Mouse (Mus musculus) heart, postnatal 0 days (tissue): ENCODE data around the gene Med13l. TPM values are rescaled to one million over a fixed set of nuclear protein-coding genes. Genes with fewer than 3 reads are reported as not detected.
A peak's percentile ranks its signal among the peaks of the same experiment; 100 is the strongest.

ENCODE experiments used
- ATAC-seq: fragments of 200-750 bp; cut with Nextera tagmentation; 2 replicates; pipeline ENCODE4 v1.8.0; 2017; ENCODE audit warnings: low read depth, moderate number of reproducible peaks, moderate library complexity; ENCODE audit not compliant: insufficient read depth
- DNase-seq: peaks from one replicate; pipeline ENCODE4 v3.0.0-alpha.2; 2016; ENCODE audit warnings: low spot score
- H3K27ac ChIP-seq: fragments of 300-500 bp; sonication (generic); 2 replicates; pipeline ENCODE4 v1.5.1; 2014; ENCODE audit warnings: low read depth, mild to moderate bottlenecking
- H3K27me3 ChIP-seq: fragments of 300-500 bp; sonication (generic); 2 replicates; pipeline ENCODE4 v1.6.1; 2014; ENCODE audit warnings: low read length, mixed read lengths; ENCODE audit not compliant: control insufficient read depth, insufficient read depth
- H3K36me3 ChIP-seq: fragments of 300-500 bp; sonication (generic); replicated peaks from 2 replicates; pipeline ENCODE4 v1.6.1; 2014; ENCODE audit warnings: low read length, mixed read lengths; ENCODE audit not compliant: control insufficient read depth, insufficient read depth
- H3K4me1 ChIP-seq: fragments of 300-500 bp; sonication (generic); 2 replicates; pipeline ENCODE4 v1.6.1; 2014; ENCODE audit warnings: antibody characterized with exemption; ENCODE audit not compliant: control insufficient read depth, insufficient read depth
- H3K4me2 ChIP-seq: fragments of 300-500 bp; sonication (generic); 2 replicates; pipeline ENCODE4 v1.6.1; 2014; ENCODE audit warnings: low read depth, mild to moderate bottlenecking, low read length, moderate library complexity
- H3K4me3 ChIP-seq: fragments of 300-500 bp; sonication (generic); 2 replicates; pipeline ENCODE4 v1.5.1; 2014; ENCODE audit warnings: low read depth, low read length
- H3K9ac ChIP-seq: fragments of 300-500 bp; sonication (generic); replicated peaks from 2 replicates; pipeline ENCODE4 v1.6.1; 2014; ENCODE audit warnings: low read depth, low read length, mixed read lengths
- H3K9me3 ChIP-seq: fragments of 300-500 bp; sonication (generic); replicated peaks from 2 replicates; pipeline ENCODE4 v1.6.1; 2016; ENCODE audit warnings: low read length; ENCODE audit not compliant: control insufficient read depth
- CTCF ChIP-seq: IDR thresholded peaks from 2 replicates; pipeline ENCODE4 v1.5.1; 2016; ENCODE audit warnings: antibody characterized with exemption, control low read depth, low read depth
- EP300 ChIP-seq: IDR thresholded peaks from 2 replicates; pipeline ENCODE4 v1.6.1; 2016; ENCODE audit warnings: antibody characterized with exemption, low read depth
- WGBS: fragments of 180-500 bp; shearing (Covaris S2); extraction: QIAGEN DNeasy Blood & Tissue Kit; methylation state at CpG from one replicate; pipeline ENCODE4 v1.1.7; 2014; 5-methylcytosine and 5-hydroxymethylcytosine counted together
- polyA plus RNA-seq: library from polyadenylated mRNA; unstranded; fragments of >200 nt; fragmentation: Nextera tagmentation; extraction: Ambion mirVana; gene quantifications from 2 replicates; pipeline ENCODE4 v1.2.1, GENCODE M21; 2015
- total RNA-seq: library from RNA; depleted of rRNA; stranded (reverse); fragments of >200 nt; gene quantifications from 2 replicates; pipeline ENCODE4 v1.2.3, GENCODE M21; 2014; ENCODE audit warnings: low replicate concordance

The Med13l gene
- total and polyA plus RNA-seq, 2 experiments from 2014 or later = 5.2 to 11.4 TPM

- no peak for ATAC-seq
- no peaks in the 10 kb centered on the region; the same call in 1 of the 2 replicates for H3K4me1 ChIP-seq
- 17% methylated on average over 12 of the region's 12 CpGs for WGBS
- H3K9ac ChIP-seq = no peak overlapping the region
- TF ChIP-seq EP300 (no peak), CTCF (no peak)
- H3K27me3 ChIP-seq = no peaks in the 10 kb centered on the region; the same call in 1 of the 2 replicates
- H3K36me3 ChIP-seq = no peaks in the 10 kb centered on the region
- H3K9me3 ChIP-seq = no peaks in the 10 kb centered on the region
- no peak overlapping the region for H3K4me3 ChIP-seq
- H3K27ac ChIP-seq = no peak overlapping the region
- H3K4me2 ChIP-seq = no peak overlapping the region
- no peak for DNase-seq
These were observed 4.0 kb upstream of the Med13l start for GRCm38 (mm10) chr5:118556387-118556937.

- no peak for DNase-seq
These were observed 1.6 kb upstream of the Med13l start for GRCm38 (mm10) chr5:118558841-118559240.

GRCm38 (mm10) chr5:118559584-118560384, 695 bp upstream of the Med13l start:
- H3K27ac ChIP-seq = peak overlapping the region; percentile 90
- DNase-seq = peak; percentile 83
- H3K4me3 ChIP-seq = peak overlapping the region; percentile 91
- H3K4me1 ChIP-seq = peaks cover 6% of the 10 kb centered on the region
- H3K9ac ChIP-seq = peak overlapping the region; percentile 92
- ATAC-seq = peak; percentile 91
- H3K9me3 ChIP-seq = no peaks in the 10 kb centered on the region
- WGBS = 2% methylated on average over 46 of the region's 101 CpGs
- no peaks in the 10 kb centered on the region for H3K36me3 ChIP-seq
- no peaks in the 10 kb centered on the region; the same call in 1 of the 2 replicates for H3K27me3 ChIP-seq
- peak overlapping the region; percentile 79 for H3K4me2 ChIP-seq
- TF ChIP-seq CTCF (peak; percentile 11; the same call in 1 of the 2 replicates), EP300 (no peak)

More at GRCm38 (mm10) chr5:118558841-118559240, 1.6 kb upstream of the Med13l start:
- H3K9me3 ChIP-seq = no peaks in the 10 kb centered on the region
- no peak for ATAC-seq
- H3K9ac ChIP-seq = no peak overlapping the region
- H3K4me3 ChIP-seq = no peak overlapping the region
- no peak for TF ChIP-seq EP300
- TF ChIP-seq CTCF = no peak
- no peaks in the 10 kb centered on the region; the same call in 1 of the 2 replicates for H3K27me3 ChIP-seq
- WGBS = 86% methylated on average over 6 of the region's 6 CpGs
- H3K4me1 ChIP-seq = peaks cover under 1% of the 10 kb centered on the region; the same call in 1 of the 2 replicates
- H3K27ac ChIP-seq = no peak overlapping the region
- H3K36me3 ChIP-seq = no peaks in the 10 kb centered on the region
- H3K4me2 ChIP-seq = no peak overlapping the region

- Histone ChIP-seq H3K27me3 (no peaks in the 10 kb centered on the region), H3K9ac (peak overlapping the region; percentile 92), H3K4me2 (peak overlapping the region; percentile 79), H3K36me3 (no peaks in the 10 kb centered on the region), H3K27ac (peak overlapping the region; percentile 90), H3K4me1 (peaks cover 11% of the 10 kb centered on the region), H3K9me3 (no peaks in the 10 kb centered on the region), H3K4me3 (peak overlapping the region; percentile 91)
- DNase-seq (no peak), ATAC-seq (0 out of 2 replicates have a peak, but pooled peaks have one; percentile 27)
- TF ChIP-seq CTCF (no peak), EP300 (no peak)
- 2% methylated on average over 59 of the region's 59 CpGs for WGBS
These were observed 858 bp downstream of the Med13l start for GRCm38 (mm10) chr5:118561086-118561987.

- DNase-seq = no peak
- H3K27ac ChIP-seq = no peak overlapping the region
These were observed 1.7 kb downstream of the Med13l start for GRCm38 (mm10) chr5:118562206-118562605.

More at GRCm38 (mm10) chr5:118562206-118562605, 1.7 kb downstream of the Med13l start:
- peaks cover 12% of the 10 kb centered on the region for H3K4me1 ChIP-seq
- 63% methylated on average over 3 of the region's 3 CpGs for WGBS
- TF ChIP-seq CTCF = no peak
- TF ChIP-seq EP300 = no peak
- peak overlapping the region; percentile 92; the same call in 1 of the 2 replicates for H3K9ac ChIP-seq
- peak overlapping the region; percentile 91 for H3K4me3 ChIP-seq
- no peaks in the 10 kb centered on the region for H3K9me3 ChIP-seq
- no peaks in the 10 kb centered on the region for H3K36me3 ChIP-seq
- H3K4me2 ChIP-seq = peak overlapping the region; percentile 79
- no peak for ATAC-seq
- no peaks in the 10 kb centered on the region for H3K27me3 ChIP-seq
